ENCODE assay signal across 8 mouse cellular contexts in the genomic region with DNA sequence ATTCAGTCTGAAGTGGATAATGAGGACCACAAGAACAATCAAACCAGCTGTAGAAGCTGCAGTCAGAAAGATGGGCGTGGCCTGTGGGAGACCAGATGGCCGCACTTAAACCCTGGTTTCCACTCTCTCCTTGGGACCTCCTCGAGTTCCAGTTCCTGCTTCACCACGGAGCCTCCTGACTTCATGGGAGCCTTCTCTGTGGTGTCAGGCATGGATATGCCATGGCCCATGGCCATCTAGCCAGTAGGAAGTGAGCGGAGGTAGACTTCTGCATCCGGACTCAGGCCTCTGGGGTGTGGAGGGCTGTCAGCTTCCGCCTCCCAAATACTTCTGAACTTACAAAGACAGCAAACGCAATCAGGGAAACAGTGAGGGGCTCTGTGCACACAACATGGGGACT.
DNase-seq lines count a peak whose midpoint lies in the region; ATAC-seq lines count a peak whose summit lies in the region.

No protein-coding gene starts in this region.

- WGBS in hindbrain, embryonic 13.5 days, result 84% methylated on average over 8 of the region's 8 CpGs
- WGBS in hindbrain, embryonic 12.5 days, result 83% methylated on average over 8 of the region's 8 CpGs

- 0 out of 2 replicates have a peak, but pooled peaks cover 3% of the 10 kb centered on the region for H3K27me3 ChIP-seq in hindbrain, embryonic 13.5 days
- no peaks in the 10 kb centered on the region for H3K27me3 ChIP-seq in hindbrain, embryonic 12.5 days

- no peak for ATAC-seq in hindbrain, embryonic 13.5 days (ENCODE audit: low FRiP score)
- no peak for ATAC-seq in hindbrain, embryonic 12.5 days (ENCODE audit: low FRiP score)
- ATAC-seq in activated CD4-positive, CD25-positive, alpha-beta regulatory T cell, adult 4 months, result peak; percentile 58

- H3K4me2 ChIP-seq in hindbrain, embryonic 13.5 days, result no peak overlapping the region
- H3K4me2 ChIP-seq in hindbrain, embryonic 12.5 days (replicated peaks), result no peak overlapping the region

- intact Hi-C loops in heart, postnatal 10 days (cut with DNase I), result no loop called here

- no peak overlapping the region for H3K4me3 ChIP-seq in hindbrain, embryonic 13.5 days
- H3K4me3 ChIP-seq in hindbrain, embryonic 12.5 days, result no peak overlapping the region

- peak; percentile 29 to 42 for DNase-seq in heart, postnatal 10 days
- peak; percentile 50 to 55 for DNase-seq in lung, postnatal 4 days
- peak; percentile 54 for DNase-seq in thymus, postnatal 4 days
- DNase-seq in urinary bladder, postnatal 25 days (ENCODE audit: low spot score), result no peak
- no peak for DNase-seq in testis, postnatal 14 days (ENCODE audit: low spot score)

- no peaks in the 10 kb centered on the region for H3K9me3 ChIP-seq in hindbrain, embryonic 13.5 days
- no peaks in the 10 kb centered on the region for H3K9me3 ChIP-seq in hindbrain, embryonic 12.5 days (replicated peaks)

- H3K9ac ChIP-seq in hindbrain, embryonic 13.5 days, result no peak overlapping the region
- H3K9ac ChIP-seq in hindbrain, embryonic 12.5 days, result no peak overlapping the region

- H3K36me3 ChIP-seq in hindbrain, embryonic 13.5 days, result no peaks in the 10 kb centered on the region
- H3K36me3 ChIP-seq in hindbrain, embryonic 12.5 days, result no peaks in the 10 kb centered on the region

- peaks cover 42% of the 10 kb centered on the region for H3K4me1 ChIP-seq in hindbrain, embryonic 13.5 days (replicated peaks)
- peaks cover 17% of the 10 kb centered on the region for H3K4me1 ChIP-seq in hindbrain, embryonic 12.5 days

- peak overlapping the region; percentile 30; the same call in 1 of the 2 replicates for H3K27ac ChIP-seq in hindbrain, embryonic 13.5 days
- H3K27ac ChIP-seq in hindbrain, embryonic 12.5 days, result no peak overlapping the region

Comparison
In these comparisons a context has a peak if more than half of its experiments do, and no peak if none do; other contexts are left out.
1. DNase-seq: peak in heart, postnatal 10 days (2 of 2), lung, postnatal 4 days (2 of 2) and thymus, postnatal 4 days (single experiment); none in urinary bladder, postnatal 25 days (single experiment) and testis, postnatal 14 days (single experiment).